Mouse (Mus musculus): ENCODE data around the gene 3110082I17Rik.
A peak's percentile ranks its signal among the peaks of the same experiment; 100 is the strongest.

The 3110082I17Rik gene

GRCm38 (mm10) chr5:139449926-139450325, 10.4 kb downstream of the 3110082I17Rik start:
- peak; percentile 24 for DNase-seq

GRCm38 (mm10) chr5:139449161-139449791, 11.1 kb downstream of the 3110082I17Rik start:
- no peak for DNase-seq

- DNase-seq = no peak
Observed at GRCm38 (mm10) chr5:139448025-139448424, 12.3 kb downstream of the 3110082I17Rik start.

GRCm38 (mm10) chr5:139445258-139445657, 15.1 kb downstream of the 3110082I17Rik start:
- no peak for DNase-seq

GRCm38 (mm10) chr5:139442962-139443361, 17.4 kb downstream of the 3110082I17Rik start:
- no peak for DNase-seq

- DNase-seq = no peak
Observed at GRCm38 (mm10) chr5:139442428-139442827, 17.9 kb downstream of the 3110082I17Rik start.

- no peak for DNase-seq
Observed at GRCm38 (mm10) chr5:139441726-139442018, 18.7 kb downstream of the 3110082I17Rik start.

- DNase-seq = no peak
Observed at GRCm38 (mm10) chr5:139440926-139441725, 19.2 kb downstream of the 3110082I17Rik start.

GRCm38 (mm10) chr5:139440451-139440850, 19.9 kb downstream of the 3110082I17Rik start:
- no peak for DNase-seq

GRCm38 (mm10) chr5:139438440-139438839, 21.9 kb downstream of the 3110082I17Rik start:
- DNase-seq = no peak

GRCm38 (mm10) chr5:139437769-139438168, 22.6 kb downstream of the 3110082I17Rik start:
- no peak for DNase-seq

GRCm38 (mm10) chr5:139434940-139435339, 25.4 kb downstream of the 3110082I17Rik start:
- DNase-seq = no peak

- DNase-seq = no peak
Observed at GRCm38 (mm10) chr5:139433842-139434568, 26.3 kb downstream of the 3110082I17Rik start.

GRCm38 (mm10) chr5:139432747-139433508, 27.4 kb downstream of the 3110082I17Rik start:
- DNase-seq = no peak

GRCm38 (mm10) chr5:139432333-139432732, 28.0 kb downstream of the 3110082I17Rik start:
- no peak for DNase-seq

GRCm38 (mm10) chr5:139429818-139430341, 30.4 kb downstream of the 3110082I17Rik start:
- DNase-seq = no peak

GRCm38 (mm10) chr5:139427989-139428388, 32.3 kb downstream of the 3110082I17Rik start:
- no peak for DNase-seq

- DNase-seq = no peak
Observed at GRCm38 (mm10) chr5:139427001-139427400, 33.3 kb downstream of the 3110082I17Rik start.

- no peak for DNase-seq
Observed at GRCm38 (mm10) chr5:139425198-139425597, 35.1 kb downstream of the 3110082I17Rik start.

GRCm38 (mm10) chr5:139423026-139423865, 37.1 kb downstream of the 3110082I17Rik start, which contains the start of gene Gper1:
TSS of gene Gper1 (plus strand) at chr5:139423151.
- DNase-seq = peak; percentile 75

- DNase-seq = peak; percentile 76
Observed at GRCm38 (mm10) chr5:139418633-139419032, 41.7 kb downstream of the 3110082I17Rik start.

- peak; percentile 46 for DNase-seq
Observed at GRCm38 (mm10) chr5:139418110-139418509, 42.2 kb downstream of the 3110082I17Rik start.

Measured in retina, postnatal 1 day (tissue).